Mouse (Mus musculus): Measurements from ENCODE around the gene Rbm28.

Gene Rbm28

GRCm38 (mm10) chr6:29164314-29165244 lies at the start of gene Rbm28:
Gene Rbm28 (minus strand): TSS chr6:29165006.
- in situ Hi-C loops (cut with MboI, MseI), result loop anchor here (5.0 kb wide), 2 partner anchors 38 to 73 kb away; no protein-coding TSS in a partner anchor

DNA sequence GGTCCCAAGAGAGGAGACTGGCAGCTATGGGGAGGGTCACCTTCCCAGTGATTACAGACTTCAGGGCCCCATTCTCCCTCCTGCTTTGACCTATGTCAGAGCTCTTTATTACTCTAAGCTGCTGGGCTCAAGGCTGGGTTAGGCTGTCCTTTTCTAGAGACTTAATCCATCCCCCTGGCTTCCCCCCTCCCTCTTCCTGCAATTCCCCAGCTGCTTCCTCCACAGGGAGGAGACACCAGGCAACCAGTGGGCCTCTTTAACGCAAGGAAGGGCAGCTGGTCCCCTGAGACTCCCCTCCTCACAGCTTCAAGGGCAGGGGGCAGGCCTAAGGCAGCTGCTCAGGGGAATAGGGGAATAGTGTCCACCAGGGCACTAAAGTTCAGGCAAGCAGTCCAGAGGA lies 49.4 kb upstream of the Rbm28 start:
- in situ Hi-C loops (cut with MboI, MseI), result no loop called here

DNA sequence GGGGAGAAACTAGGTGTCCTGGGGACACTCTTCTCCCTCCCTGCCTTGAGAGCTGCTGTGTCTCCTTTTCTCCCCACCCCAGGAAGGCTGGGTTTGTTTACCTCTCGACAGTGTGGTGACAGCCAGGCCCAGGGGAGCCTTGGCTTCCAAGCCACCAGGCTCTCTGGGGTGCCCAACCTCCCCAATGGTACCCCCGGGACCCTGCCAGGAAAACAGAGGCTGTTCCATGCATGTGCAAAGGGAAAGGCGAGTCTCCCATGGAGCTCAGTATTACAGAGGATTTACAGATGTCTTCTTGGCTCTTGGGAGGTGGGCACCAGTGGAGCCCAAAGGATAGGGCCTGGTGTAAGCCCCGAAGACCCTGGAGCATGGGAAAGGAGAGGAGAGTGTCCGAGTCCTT lies 48.6 kb upstream of the Rbm28 start:
- in situ Hi-C loops (cut with MboI, MseI), result no loop called here

DNA sequence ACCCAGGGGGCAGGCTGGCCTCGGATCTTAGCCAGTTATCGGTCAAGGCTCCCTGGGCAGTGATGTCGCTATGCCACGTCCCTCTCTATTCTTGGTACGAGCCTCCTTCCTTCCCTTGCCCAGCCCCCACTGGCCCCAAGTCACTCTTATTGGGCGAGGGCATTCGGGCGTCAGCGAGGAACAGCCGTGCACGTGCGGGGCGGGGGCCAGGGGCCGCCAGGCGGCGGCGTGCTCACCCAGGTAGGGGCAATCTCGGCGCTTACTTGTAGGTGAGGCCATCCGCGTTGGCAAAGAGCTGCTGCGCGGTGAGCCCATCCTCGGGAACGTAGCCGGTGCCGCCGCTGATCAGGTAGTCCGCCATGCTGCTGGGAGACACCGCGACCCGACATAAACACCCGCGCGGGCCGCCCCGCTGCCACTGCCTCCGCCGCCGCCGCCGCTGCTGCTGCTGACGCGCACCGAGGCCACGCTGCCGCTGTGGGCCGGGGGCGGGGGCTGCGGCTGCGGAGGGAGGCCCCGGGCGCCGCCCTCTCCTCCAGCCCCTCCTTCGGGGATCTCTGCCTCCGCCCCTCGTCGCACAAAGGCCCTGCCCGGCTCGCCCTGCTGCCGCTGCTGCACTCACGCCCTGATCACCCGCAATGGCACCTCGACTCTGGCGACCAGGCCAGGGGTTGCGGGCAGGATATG lies 47.1 kb upstream of the Rbm28 start:
- in situ Hi-C loops (cut with MboI, MseI), result no loop called here

- in situ Hi-C loops (cut with MboI, MseI), result no loop called here
Measured at GRCm38 (mm10) chr6:29211146-29211545, 46.3 kb upstream of the Rbm28 start.

- in situ Hi-C loops (cut with MboI, MseI), result no loop called here
Measured at GRCm38 (mm10) chr6:29210231-29210936, 45.6 kb upstream of the Rbm28 start.

DNA sequence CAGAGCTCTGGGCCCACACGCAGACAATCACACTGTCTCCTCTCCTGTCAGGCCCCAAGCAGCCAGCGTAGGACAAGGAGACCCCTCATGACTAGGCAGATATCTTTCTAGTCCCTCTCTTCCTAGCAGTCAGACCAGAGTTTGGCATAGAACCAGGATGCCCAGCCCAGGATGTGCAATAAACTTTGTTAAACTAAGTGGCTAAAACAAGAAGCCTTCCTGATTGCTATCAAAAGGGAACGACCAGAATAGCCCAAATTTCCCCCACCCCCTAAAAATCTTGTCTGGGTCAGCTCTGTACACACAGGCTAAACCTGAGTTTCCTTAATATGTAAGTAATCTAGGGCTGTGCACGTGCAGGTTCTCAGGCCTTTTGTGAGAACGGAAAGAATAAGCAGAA lies 43.4 kb upstream of the Rbm28 start:
- in situ Hi-C loops (cut with MboI, MseI), result loop anchor here (5.0 kb wide), 1 partner anchor 34 kb away; no protein-coding TSS in a partner anchor

DNA sequence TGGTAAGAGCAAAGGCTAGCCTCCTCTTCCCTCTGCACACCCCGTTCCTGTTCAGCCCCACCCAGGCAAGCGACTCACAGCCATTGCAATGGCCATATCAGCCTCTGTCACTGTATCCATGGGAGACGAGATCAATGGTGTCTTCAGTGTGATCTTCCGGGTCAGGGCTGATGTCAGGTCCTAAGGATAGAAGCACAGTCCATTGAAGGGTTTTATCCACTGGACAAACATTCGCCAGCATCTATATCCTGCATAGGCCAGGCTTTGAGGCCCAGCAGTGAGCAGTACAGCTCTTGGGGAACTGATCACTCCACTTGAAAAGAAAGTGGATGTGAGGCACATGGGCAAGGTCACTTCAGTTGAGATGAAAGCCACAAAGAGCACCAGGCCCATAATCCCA lies 42.2 kb upstream of the Rbm28 start:
- in situ Hi-C loops (cut with MboI, MseI), result loop anchor here (5.0 kb wide), 1 partner anchor 35 kb away; no protein-coding TSS in a partner anchor

DNA sequence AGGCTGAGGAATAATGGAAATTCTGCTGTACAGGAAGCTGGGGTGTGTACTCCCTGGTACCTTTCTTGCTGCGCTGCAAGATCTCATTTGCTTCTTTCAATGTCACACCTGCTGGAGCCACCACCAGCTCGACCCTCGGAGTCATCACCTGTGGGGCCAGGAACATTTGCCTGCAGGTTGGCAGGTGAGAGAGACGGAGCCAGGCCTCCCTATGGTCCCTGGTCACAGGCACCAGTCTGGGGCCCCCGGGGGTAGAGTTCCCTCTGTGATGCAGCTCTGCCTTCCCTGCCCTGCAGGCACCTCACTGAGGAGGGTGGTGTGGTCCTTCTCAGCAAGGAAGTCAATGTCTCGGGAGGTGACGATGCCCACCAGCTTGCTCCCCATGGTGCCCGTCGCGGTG lies 41.2 kb upstream of the Rbm28 start:
- in situ Hi-C loops (cut with MboI, MseI), result loop anchor here (5.0 kb wide), 1 partner anchor 36 kb away; no protein-coding TSS in a partner anchor

- in situ Hi-C loops (cut with MboI, MseI), result loop anchor here (5.0 kb wide), 3 partner anchors 37 to 72 kb away; partner anchors contain the start of genes Fam71f2 and Rbm28
Measured at GRCm38 (mm10) chr6:29204932-29205614, 40.3 kb upstream of the Rbm28 start.

DNA sequence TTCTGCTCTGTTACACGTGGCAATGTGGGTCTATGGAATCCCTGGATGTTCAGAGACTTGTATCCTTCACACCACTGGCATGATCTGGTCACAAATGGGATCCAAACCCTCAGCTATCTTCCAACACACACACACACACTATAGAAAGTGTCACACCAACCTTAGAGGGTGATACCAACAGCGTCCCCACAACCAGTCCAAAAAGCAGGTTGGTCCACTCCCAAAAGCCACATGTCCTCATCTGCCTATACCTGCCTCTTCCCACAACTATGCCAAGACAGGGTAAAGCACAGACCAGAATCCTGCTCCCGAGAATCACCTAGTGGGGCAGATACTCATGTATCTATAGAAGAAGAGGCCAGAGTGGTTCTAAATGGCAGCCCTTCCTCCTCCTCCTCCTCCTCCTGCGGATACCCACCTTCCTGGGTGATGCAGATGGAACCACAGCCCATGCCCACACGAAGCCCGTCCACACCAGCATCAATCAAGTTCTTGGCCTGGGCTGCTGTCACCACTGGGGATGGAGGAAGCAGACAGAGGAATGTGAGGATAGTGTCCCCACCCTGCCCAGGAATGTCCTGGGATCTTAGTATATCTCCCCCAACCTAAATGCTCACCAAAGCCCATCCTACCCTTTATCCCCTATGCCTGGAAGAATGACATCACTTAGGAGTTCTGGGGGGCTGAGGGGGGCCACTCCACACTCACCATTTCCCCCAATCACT lies 39.2 kb upstream of the Rbm28 start:
- in situ Hi-C loops (cut with MboI, MseI), result loop anchor here (5.0 kb wide), 2 partner anchors 37 to 73 kb away; partner anchors contain the start of genes Fam71f2 and Rbm28

- in situ Hi-C loops (cut with MboI, MseI), result loop anchor here (5.0 kb wide), 2 partner anchors 36 to 74 kb away; partner anchors contain the start of genes Fam71f2 and Rbm28
Measured at GRCm38 (mm10) chr6:29203096-29203495, 38.3 kb upstream of the Rbm28 start.

- in situ Hi-C loops (cut with MboI, MseI), result loop anchor here (5.0 kb wide), 2 partner anchors 35 to 75 kb away; partner anchors contain the start of genes Fam71f2 and Rbm28
Measured at GRCm38 (mm10) chr6:29201988-29202387, 37.2 kb upstream of the Rbm28 start.

- in situ Hi-C loops (cut with MboI, MseI), result loop anchor here (5.0 kb wide), 2 partner anchors 34 to 76 kb away; partner anchors contain the start of genes Fam71f2 and Rbm28
Measured at GRCm38 (mm10) chr6:29201341-29201740, 36.5 kb upstream of the Rbm28 start.

DNA sequence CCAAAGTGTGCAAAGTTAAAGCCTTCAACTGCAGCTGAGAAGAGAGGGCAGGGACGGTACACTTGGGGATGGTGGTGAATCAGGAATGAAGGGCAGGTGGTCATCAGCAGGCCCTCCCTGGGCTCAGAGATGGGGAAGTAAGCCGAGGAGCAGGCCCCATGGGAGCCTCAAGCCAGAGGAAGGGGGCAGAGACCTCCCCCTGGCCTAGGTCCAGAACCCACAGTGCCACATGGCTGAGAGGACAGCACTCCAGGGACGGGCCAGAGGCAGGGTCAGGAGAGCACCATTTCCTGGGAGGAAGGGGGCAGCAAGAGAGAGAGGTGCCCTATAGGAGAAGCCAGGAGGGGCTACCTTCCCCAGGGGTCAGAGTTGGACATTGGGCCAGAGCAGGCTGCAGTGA lies 35.7 kb upstream of the Rbm28 start:
- in situ Hi-C loops (cut with MboI, MseI), result loop anchor here (5.0 kb wide), 2 partner anchors 33 to 77 kb away; partner anchors contain the start of genes Fam71f2 and Rbm28

DNA sequence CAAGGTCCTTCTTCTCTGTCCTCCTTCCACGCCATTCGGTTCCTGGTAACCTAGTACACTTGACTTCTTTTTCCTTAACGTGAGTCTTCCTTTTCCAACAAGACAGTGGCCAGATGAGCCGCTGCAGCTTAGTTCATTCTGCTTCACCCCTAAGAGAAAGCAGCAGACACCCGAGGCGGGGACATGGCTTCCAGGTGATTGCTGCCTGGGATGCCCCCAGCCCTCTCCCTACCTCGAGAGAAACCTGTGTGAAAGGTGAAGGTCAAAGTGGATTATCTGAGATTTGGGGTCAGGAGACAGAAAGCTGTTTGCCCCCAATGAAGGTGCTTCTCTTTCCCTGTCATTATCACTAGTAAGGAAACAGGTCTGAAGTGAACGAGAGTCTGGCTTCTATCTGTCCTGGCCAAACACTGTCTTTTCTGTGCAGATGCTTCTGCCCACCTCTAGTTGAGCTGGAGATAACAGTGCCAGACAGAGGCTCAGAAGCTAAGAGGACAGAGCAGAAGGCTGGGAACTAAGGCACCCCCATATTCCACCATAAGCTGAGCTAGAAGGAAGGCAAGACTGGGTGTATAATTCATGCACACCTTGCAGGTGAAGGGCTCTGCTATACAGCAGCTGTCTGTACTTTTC lies 34.5 kb upstream of the Rbm28 start:
- in situ Hi-C loops (cut with MboI, MseI), result no loop called here

GRCm38 (mm10) chr6:29198309-29199222 lies 33.8 kb upstream of the Rbm28 start:
- in situ Hi-C loops (cut with MboI, MseI), result no loop called here
